Mouse (Mus musculus): ENCODE results near the gene Cerkl. TPM values are rescaled to one million over a fixed set of nuclear protein-coding genes. Genes with fewer than 3 reads are reported as not detected.

The Cerkl gene
- polyA plus RNA-seq, 1 experiment from 2014 or later = 1.1 TPM

Other genes with a start within 250 kb of the Cerkl start
- 8.8 and 9.7 TPM in 2 replicates for gene Itga4, start 201.4 kb downstream of the Cerkl start, polyA plus RNA-seq (2015; fragmentation: Nextera tagmentation; extraction: Ambion mirVana)
- 0.15 TPM in 1 of 2 replicates, not detected in the other for gene Neurod1, start within 50 bp of the Cerkl start, polyA plus RNA-seq (2015; fragmentation: Nextera tagmentation; extraction: Ambion mirVana)
- gene Itprid2, start 178.6 kb upstream of the Cerkl start, polyA plus RNA-seq (2015; fragmentation: Nextera tagmentation; extraction: Ambion mirVana) = 8.1 and 9.1 TPM in 2 replicates